ENCODE assay signal across 8 mouse cellular contexts in genomic region chr5:33996694-33997045, GRCm38 (mm10). TPM values are rescaled to one million over a fixed set of nuclear protein-coding genes. Genes with fewer than 3 reads are reported as not detected.
A peak's percentile ranks its signal among the peaks of the same experiment; 100 is the strongest.
DNase-seq lines count a peak whose midpoint lies in the region; ATAC-seq and TF ChIP-seq lines count a peak whose summit lies in the region.

No protein-coding gene starts in this region.

- TF ChIP-seq CTCF in cerebellum, adult 2 months (IDR thresholded peaks at IDR 0.05; ENCODE audit: borderline replicate concordance, insufficient read depth, low read depth, low read length), result no peak

- H3K9ac ChIP-seq in neural tube, embryonic 11.5 days (ENCODE audit: low read length), result peak overlapping the region; percentile 81
- H3K9ac ChIP-seq in limb, embryonic 14.5 days (ENCODE audit: low read depth, low read length, severe bottlenecking), result peak overlapping the region; percentile 41
- peak overlapping the region; percentile 61 for H3K9ac ChIP-seq in stomach, embryonic 16.5 days (ENCODE audit: low read length)

- H3K27me3 ChIP-seq in cerebellum, adult 2 months (ENCODE audit: control insufficient read depth, insufficient read depth, low read length), result no peaks in the 10 kb centered on the region
- H3K27me3 ChIP-seq in neural tube, embryonic 11.5 days (ENCODE audit: control insufficient read depth, insufficient read depth, low read length), result peaks cover 5% of the 10 kb centered on the region
- H3K27me3 ChIP-seq in limb, embryonic 14.5 days (ENCODE audit: control insufficient read depth, insufficient read depth, low read length), result peaks cover 54% of the 10 kb centered on the region
- H3K27me3 ChIP-seq in stomach, embryonic 16.5 days (ENCODE audit: control insufficient read depth, insufficient read depth, low read length), result peaks cover 51% of the 10 kb centered on the region

- ATAC-seq in neural tube, embryonic 11.5 days (ENCODE audit: insufficient read depth, low FRiP score, low TSS enrichment), result peak; percentile 49; the same call in 1 of the 2 replicates
- no peak; the same call in 1 of the 2 replicates for ATAC-seq in limb, embryonic 14.5 days (ENCODE audit: low FRiP score, low read depth)
- ATAC-seq in stomach, embryonic 16.5 days (ENCODE audit: insufficient read depth, low FRiP score), result no peak

- 7% methylated on average over 55 of the region's 55 CpGs for WGBS in cerebellum, adult 2 months
- WGBS in neural tube, embryonic 11.5 days, result 0% methylated on average over 33 of the region's 55 CpGs
- 1% methylated on average over 15 of the region's 55 CpGs for WGBS in limb, embryonic 14.5 days
- WGBS in stomach, embryonic 16.5 days, result under 1% methylated on average over 55 of the region's 55 CpGs

- H3K27ac ChIP-seq in cerebellum, adult 2 months (ENCODE audit: insufficient read depth, low read length), result peak overlapping the region; percentile 89
- peak overlapping the region; percentile 82 for H3K27ac ChIP-seq in neural tube, embryonic 11.5 days (ENCODE audit: low read depth, low read length)
- H3K27ac ChIP-seq in limb, embryonic 14.5 days (replicated peaks; ENCODE audit: low read depth, low read length), result no peak overlapping the region
- H3K27ac ChIP-seq in stomach, embryonic 16.5 days (ENCODE audit: low read length), result no peak overlapping the region

- no peaks in the 10 kb centered on the region for H3K9me3 ChIP-seq in neural tube, embryonic 11.5 days (ENCODE audit: control insufficient read depth, low read length)
- no peaks in the 10 kb centered on the region for H3K9me3 ChIP-seq in limb, embryonic 14.5 days (ENCODE audit: control insufficient read depth, low read length)
- no peaks in the 10 kb centered on the region for H3K9me3 ChIP-seq in stomach, embryonic 16.5 days (replicated peaks; ENCODE audit: control insufficient read depth, low read length)

- TF ChIP-seq POLR2A in cerebellum, adult 2 months (IDR thresholded peaks at IDR 0.05; ENCODE audit: borderline replicate concordance, insufficient read depth, low read length), result no peak
- no peak for TF ChIP-seq POLR2A in limb, embryonic 14.5 days (IDR thresholded peaks at IDR 0.05; ENCODE audit: borderline replicate concordance, extremely low read depth, insufficient read depth, insufficient read length)

- peaks cover 35% of the 10 kb centered on the region for H3K4me1 ChIP-seq in cerebellum, adult 2 months (ENCODE audit: control insufficient read depth, insufficient read depth, low read length)
- H3K4me1 ChIP-seq in neural tube, embryonic 11.5 days (ENCODE audit: control insufficient read depth, insufficient read depth, low read length), result 0 out of 2 replicates have a peak, but pooled peaks cover 5% of the 10 kb centered on the region
- H3K4me1 ChIP-seq in limb, embryonic 14.5 days (ENCODE audit: control insufficient read depth, insufficient read depth, low read length), result peaks cover 6% of the 10 kb centered on the region
- peaks cover 8% of the 10 kb centered on the region; the same call in 1 of the 2 replicates for H3K4me1 ChIP-seq in stomach, embryonic 16.5 days (ENCODE audit: control insufficient read depth, insufficient read depth, low read length)

- DNase-seq in cerebellum, adult 2 months, result no peak
- no peak for DNase-seq in cerebellum, adult 8-10 months
- DNase-seq in neural tube, embryonic 11.5 days (ENCODE audit: low spot score), result no peak
- no peak for DNase-seq in neural tube, embryonic 10.5 days (ENCODE audit: extremely low spot score, low spot score)
- no peak for DNase-seq in limb, embryonic 14.5 days (ENCODE audit: low spot score)
- DNase-seq in layer of hippocampus, adult 9-11 months, result no peak
- no peak for DNase-seq in ovary, postnatal 10 days (ENCODE audit: low spot score)

- H3K4me3 ChIP-seq in cerebellum, adult 2 months (replicated peaks; ENCODE audit: insufficient read depth, low read depth, low read length), result peak overlapping the region; percentile 96
- H3K4me3 ChIP-seq in neural tube, embryonic 11.5 days (ENCODE audit: low read depth, low read length), result peak overlapping the region; percentile 79
- H3K4me3 ChIP-seq in limb, embryonic 14.5 days (replicated peaks; ENCODE audit: low read length), result peak overlapping the region; percentile 60
- peak overlapping the region; percentile 69 for H3K4me3 ChIP-seq in stomach, embryonic 16.5 days (replicated peaks; ENCODE audit: low read length)

- H3K4me2 ChIP-seq in neural tube, embryonic 11.5 days (ENCODE audit: low read depth), result peak overlapping the region; percentile 65
- H3K4me2 ChIP-seq in limb, embryonic 14.5 days (replicated peaks; ENCODE audit: low read depth, low read length, severe bottlenecking), result peak overlapping the region; percentile 96
- H3K4me2 ChIP-seq in stomach, embryonic 16.5 days (ENCODE audit: low read depth, low read length), result peak overlapping the region; percentile 96

- no peaks in the 10 kb centered on the region; the same call in 1 of the 2 replicates for H3K36me3 ChIP-seq in neural tube, embryonic 11.5 days (ENCODE audit: control insufficient read depth, insufficient read depth, low read length)
- H3K36me3 ChIP-seq in limb, embryonic 14.5 days (ENCODE audit: control insufficient read depth, insufficient read depth, low read length), result no peaks in the 10 kb centered on the region
- no peaks in the 10 kb centered on the region for H3K36me3 ChIP-seq in stomach, embryonic 16.5 days (ENCODE audit: control insufficient read depth, insufficient read depth, low read length)

RNA-seq across cellular contexts. Expression of gene Nat8l, which starts 0.9 kb away (rescaled TPM):
- polyA plus RNA-seq in cerebellum, adult 2 months (2012; rRNA removed), result 166 and 190 TPM in 2 replicates
- polyA plus RNA-seq in neural tube, embryonic 11.5 days (2014; fragmentation: Nextera tagmentation; extraction: Ambion mirVana), result 1.5 and 2.2 TPM in 2 replicates
- polyA plus RNA-seq in limb, embryonic 14.5 days (2012; rRNA removed), result 1.1 and 1.2 TPM in 2 replicates
- polyA plus RNA-seq in limb, embryonic 14.5 days (2014; fragmentation: Nextera tagmentation; extraction: Ambion mirVana), result 0.26 and 0.28 TPM in 2 replicates
- polyA plus RNA-seq in stomach, embryonic 16.5 days (2015; fragmentation: Nextera tagmentation; extraction: Ambion mirVana), result 0.21 and 0.25 TPM in 2 replicates

RNA-seq across cellular contexts. Expression of gene Gm1673, which starts 13.4 kb away (rescaled TPM):
- polyA plus RNA-seq in cerebellum, adult 2 months (2012; rRNA removed), result 164 and 171 TPM in 2 replicates
- 199 TPM in 2 replicates for polyA plus RNA-seq in neural tube, embryonic 11.5 days (2014; fragmentation: Nextera tagmentation; extraction: Ambion mirVana)
- 114 and 171 TPM in 2 replicates for polyA plus RNA-seq in limb, embryonic 14.5 days (2012; rRNA removed)
- polyA plus RNA-seq in limb, embryonic 14.5 days (2014; fragmentation: Nextera tagmentation; extraction: Ambion mirVana), result 85.0 and 85.1 TPM in 2 replicates
- polyA plus RNA-seq in stomach, embryonic 16.5 days (2015; fragmentation: Nextera tagmentation; extraction: Ambion mirVana), result 43.3 and 63.2 TPM in 2 replicates

Comparison
In these comparisons a context has a peak if more than half of its experiments do, and no peak if none do; other contexts are left out.
1. H3K27ac ChIP-seq: peak in cerebellum, adult 2 months (single experiment) and neural tube, embryonic 11.5 days (single experiment); none in limb, embryonic 14.5 days (single experiment) and stomach, embryonic 16.5 days (single experiment).
2. RNA of gene Nat8l, which starts 0.9 kb away (polyA plus RNA-seq): 166 to 190 TPM in cerebellum, adult 2 months; 1.5 to 2.2 TPM in neural tube, embryonic 11.5 days, 0.26 to 1.2 TPM in limb, embryonic 14.5 days and 0.21 to 0.25 TPM in stomach, embryonic 16.5 days; every median in the first group is over 10 times any median in the second.
3. Peak in every context shown above with its lines, with median percentiles within 50 percentile points of each other: H3K4me3 ChIP-seq, H3K4me2 ChIP-seq and H3K9ac ChIP-seq.